Mouse (Mus musculus) CD8-positive naive resting alpha-beta T cell, adult 2 months (primary cell): ENCODE measurements around the gene Mecom.
"Not testable (repeated sequence)": the region's sequence is repeated elsewhere in the genome, so short reads cannot be mapped to it uniquely, and the experiment has no call there.

Experiments used
- DNase-seq, 2 experiments: peaks; one replicate each; pipeline ENCODE4 v3.0.0; 2022; ENCODE audit warnings: low read depth in 2 of 2, low spot score in 2 of 2

Mecom gene

DNA sequence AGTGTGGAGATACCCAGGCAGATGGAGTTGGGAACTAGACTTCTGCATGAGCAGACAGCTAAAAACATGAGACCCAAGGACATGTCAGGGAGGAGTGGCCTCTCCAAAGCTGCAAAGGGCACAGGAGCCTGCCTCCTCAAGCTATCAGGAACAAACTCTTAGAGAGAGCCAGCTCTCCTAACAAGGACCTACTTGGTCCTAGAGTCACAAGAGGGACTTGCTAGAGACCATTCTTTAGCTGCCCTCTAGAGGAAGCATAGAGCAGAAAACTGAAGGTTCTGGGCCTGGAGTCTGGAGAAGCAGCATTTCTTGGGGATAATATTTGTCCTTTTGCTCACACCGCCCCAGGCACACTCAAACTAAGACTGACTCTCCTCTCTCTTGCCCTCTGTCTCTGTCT lies 99.2 kb downstream of the Mecom start:
- DNase-seq: no peak

- DNase-seq: no peak
Measured at GRCm38 (mm10) chr3:30445970-30446442, 101.8 kb downstream of the Mecom start.

DNA sequence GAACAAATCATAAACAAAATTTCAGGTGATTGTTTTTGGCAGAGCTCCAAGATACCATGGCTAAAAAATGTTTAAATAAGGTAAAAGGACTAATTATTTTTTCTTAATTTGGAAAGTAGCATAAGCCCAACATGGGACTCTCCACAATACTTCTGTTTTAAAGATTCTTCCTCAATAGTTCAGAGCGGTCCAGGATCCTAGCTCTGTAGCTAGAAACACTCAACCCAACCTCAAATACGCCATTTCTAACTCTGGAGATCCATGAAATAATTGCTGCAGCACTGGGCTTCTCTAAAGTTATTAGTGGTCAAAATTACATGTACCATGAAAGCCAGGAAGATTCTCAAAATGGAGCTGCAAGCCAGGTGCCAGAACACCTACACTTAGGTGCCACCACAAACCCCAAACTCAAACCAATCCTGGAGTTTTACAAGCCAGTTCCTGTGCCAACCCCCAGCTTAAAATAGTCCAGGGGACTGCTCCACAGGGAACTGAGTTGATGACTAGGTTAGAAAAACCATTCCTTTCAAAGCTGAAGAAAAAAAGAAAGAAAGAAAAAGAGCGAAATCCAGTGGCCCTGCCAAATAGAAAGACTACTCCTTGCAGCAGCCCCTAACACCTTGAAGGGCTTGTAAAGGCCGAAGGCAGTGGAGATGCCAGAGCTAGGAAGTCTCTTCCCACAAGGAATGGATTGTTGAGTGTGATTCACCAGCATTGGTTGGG lies 102.4 kb downstream of the Mecom start:
- DNase-seq: no peak

- no peak for DNase-seq
Measured at GRCm38 (mm10) chr3:30441646-30442045, 106.2 kb downstream of the Mecom start.

DNA sequence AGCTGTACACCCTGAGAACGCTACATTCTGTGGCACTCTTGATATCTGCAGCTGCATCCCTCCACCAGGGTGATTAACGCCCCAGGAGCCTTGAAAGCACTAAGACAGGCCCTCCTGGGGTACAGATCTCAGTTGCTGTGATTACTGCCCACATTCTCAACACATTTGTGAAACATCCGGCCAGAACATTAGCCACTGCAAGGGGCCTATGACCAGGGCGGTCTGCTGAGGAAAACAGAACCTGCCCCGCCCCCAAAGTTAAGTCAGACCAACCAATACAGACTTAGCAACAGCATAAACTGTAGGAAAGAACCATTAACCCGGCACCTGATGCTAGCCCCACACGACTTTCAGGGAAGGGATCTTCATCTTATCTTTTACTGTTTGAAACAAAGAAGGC lies 109.8 kb downstream of the Mecom start:
- DNase-seq: no peak

GRCm38 (mm10) chr3:30436561-30436960 lies 111.2 kb downstream of the Mecom start:
- DNase-seq: no peak

DNA sequence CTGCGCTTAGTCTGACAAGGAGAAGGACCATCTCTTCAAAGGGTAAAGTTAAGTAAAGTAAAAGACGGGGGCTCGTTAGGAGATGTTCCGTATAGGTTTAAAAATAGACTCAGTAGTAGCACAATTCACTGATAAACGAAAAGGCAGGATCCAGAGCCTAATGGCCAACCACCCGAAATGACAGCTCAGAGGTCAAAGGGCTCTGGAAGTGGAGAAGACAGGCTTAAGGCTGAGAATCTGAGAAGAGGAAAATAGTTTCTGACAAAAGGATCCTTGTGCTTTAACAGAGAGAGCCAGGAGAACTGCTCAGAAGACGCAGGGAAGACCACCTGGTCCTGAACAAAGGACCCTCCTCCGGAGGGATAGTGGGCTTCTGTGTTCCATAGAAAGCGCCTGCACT lies 111.7 kb downstream of the Mecom start:
- no peak for DNase-seq

GRCm38 (mm10) chr3:30428877-30429276 lies 118.9 kb downstream of the Mecom start:
- no peak for DNase-seq

- no peak for DNase-seq
Measured at GRCm38 (mm10) chr3:30424036-30424435, 123.8 kb downstream of the Mecom start.

GRCm38 (mm10) chr3:30421948-30422347 lies 125.9 kb downstream of the Mecom start:
- DNase-seq: not testable (repeated sequence)

DNA sequence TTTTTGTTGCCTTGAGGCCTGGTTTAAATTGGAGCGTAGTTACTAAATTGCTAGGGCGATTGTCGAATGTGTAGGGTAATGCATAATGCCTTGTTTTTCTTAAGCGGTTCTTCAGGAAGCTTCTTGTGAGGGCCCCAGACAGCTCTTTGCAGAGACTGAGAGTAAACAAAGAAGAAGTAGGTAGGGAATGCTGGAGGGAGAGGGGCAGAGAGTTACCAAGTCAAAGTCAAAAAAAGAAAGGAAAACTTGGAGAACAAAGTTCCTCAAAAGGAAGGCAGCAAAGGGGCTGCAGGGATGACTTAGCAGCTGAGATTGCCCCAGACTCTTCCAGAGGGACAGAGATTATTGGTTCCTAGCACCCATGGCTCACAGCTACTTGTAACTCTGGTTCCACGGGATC lies 126.9 kb downstream of the Mecom start:
- no peak for DNase-seq

DNA sequence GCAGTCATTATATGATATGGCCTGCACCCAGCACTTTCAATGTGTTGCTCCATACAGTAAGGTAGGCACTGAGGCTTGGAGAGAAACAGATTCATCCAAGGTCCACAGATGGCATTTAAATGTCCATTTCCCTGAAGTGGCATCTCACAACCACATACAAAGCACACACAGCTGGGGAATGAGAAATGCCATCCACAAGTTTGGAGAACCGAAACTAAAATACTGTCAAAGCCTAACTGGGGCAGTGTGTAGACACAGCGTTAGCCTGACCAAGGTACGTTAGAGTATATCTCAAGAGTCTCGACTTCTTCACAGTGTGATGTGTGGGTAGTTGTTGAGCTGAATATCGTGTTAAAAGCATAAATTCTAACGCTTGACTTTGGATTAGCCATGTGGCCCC lies 133.6 kb downstream of the Mecom start:
- no peak for DNase-seq

DNA sequence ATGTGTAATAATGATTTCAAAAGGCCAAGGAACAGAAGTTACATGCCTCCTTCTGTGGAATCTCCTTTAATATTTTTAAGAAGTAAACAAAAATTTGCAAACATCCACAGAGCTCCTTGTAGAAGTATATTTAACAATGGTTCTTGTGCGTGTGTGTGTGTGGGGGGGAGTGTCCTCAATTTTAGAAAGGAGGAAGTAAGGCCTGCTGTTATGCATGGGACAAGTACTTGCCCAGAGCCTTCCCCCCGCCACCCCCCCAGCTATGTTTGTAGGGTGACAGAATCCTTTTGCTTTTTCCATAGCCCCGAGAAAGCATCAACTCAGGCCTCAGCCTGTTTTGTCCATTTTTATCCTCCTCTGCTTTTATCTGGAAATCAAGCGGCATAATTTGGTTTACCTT lies 137.0 kb downstream of the Mecom start:
- DNase-seq: no peak

- no peak for DNase-seq
Measured at GRCm38 (mm10) chr3:30404821-30405220, 143.0 kb downstream of the Mecom start.

DNA sequence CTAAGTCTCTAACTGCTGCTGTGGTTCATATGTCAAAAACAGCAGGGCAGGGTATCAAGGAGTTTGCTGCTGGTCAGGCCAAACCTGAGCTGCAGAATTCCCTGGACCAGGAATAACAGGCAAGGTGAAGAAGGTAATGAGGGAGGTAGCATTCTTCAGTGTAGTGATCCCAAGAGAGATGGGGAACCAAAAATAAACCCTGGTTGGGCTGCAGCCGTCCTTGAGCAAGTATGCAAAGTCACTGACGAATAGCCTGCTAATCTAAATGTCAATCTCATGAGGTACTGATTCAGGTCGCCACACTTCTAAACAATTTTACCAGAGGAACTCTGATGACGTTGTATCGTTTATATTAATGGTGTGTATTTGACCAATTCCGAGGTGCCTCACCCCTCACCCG lies 148.9 kb downstream of the Mecom start:
- no peak for DNase-seq

GRCm38 (mm10) chr3:30394911-30395310 lies 152.9 kb downstream of the Mecom start:
- no peak for DNase-seq

DNA sequence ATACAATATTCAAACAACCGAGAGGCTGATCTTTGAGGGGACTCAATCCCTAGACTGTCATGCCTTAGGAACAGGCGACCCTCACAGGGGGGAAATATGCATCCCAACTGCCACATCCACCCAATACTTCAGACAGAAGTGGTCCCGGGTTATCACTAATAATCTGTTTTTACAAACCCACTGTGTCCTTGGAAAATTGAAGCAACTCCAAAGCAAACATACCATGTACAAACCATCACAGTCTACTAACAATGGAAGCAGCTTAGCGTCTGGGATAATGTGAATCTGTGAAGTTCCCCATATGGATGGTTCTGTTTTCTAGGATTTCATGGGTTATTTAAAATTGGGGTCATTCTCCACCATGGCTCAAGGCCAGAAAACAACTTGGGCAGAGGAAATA lies 155.1 kb downstream of the Mecom start:
- DNase-seq: no peak

DNA sequence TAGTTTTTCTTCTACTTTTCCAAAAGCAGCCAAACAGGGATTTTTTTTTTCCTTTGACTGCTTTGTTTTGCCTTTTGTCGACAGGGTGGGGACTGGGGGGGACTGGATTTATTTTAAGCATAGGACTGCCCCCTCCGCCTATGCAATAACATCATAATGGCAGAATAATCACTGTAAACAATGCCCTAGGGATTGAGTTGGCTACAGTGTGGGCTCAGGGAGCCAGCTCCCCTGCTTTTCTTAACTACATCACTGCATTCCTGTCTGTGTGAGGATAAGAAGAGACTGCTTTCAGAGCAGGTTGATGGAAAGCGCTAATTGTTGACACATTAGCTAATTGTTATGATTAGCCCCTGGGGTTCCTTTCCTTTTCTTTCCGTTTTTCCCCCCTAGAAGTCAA lies 155.6 kb downstream of the Mecom start:
- no peak for DNase-seq

- DNase-seq: no peak
Measured at GRCm38 (mm10) chr3:30390346-30390745, 157.5 kb downstream of the Mecom start.

- no peak for DNase-seq
Measured at GRCm38 (mm10) chr3:30380273-30380672, 167.5 kb downstream of the Mecom start.

GRCm38 (mm10) chr3:30379301-30379700 lies 168.5 kb downstream of the Mecom start:
- DNase-seq: no peak

- no peak for DNase-seq
Measured at GRCm38 (mm10) chr3:30371472-30371871, 176.3 kb downstream of the Mecom start.

- no peak for DNase-seq
Measured at GRCm38 (mm10) chr3:30370860-30371455, 176.8 kb downstream of the Mecom start.
